Mouse (Mus musculus): ENCODE measurements at regions not wholly inside any gene's neighbourhood (a gene's known extent, or its start where the extent isn't known, plus 50 kb on each side); places are given as distances from the start of the nearest gene placed in this dataset.

DNA sequence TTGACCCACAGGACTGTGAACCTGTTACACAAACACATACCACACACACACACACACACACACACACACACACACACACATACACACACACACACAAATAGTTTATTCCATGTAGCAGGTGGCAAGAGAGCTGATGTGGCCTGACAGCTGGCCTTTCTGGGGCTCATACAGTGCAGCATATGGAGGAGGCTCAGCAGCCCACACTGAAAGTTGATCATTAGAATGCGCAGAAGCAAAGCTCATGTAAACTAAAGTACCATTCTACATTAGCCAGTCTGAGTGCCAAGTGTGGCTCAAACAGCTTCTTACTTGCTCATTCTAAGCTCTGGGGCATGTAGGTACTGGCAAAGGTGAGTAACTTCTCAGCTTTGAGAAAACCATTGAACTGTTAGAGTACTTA, 170.2 kb upstream of the Tent5a start:
- TF ChIP-seq POLR2A (IDR thresholded peaks at IDR 0.05; ENCODE audit: insufficient read depth, low read depth, low read length), result no peak
- TF ChIP-seq CTCF (IDR thresholded peaks at IDR 0.05), result no peak
- TF ChIP-seq EP300 (IDR thresholded peaks at IDR 0.05; ENCODE audit: insufficient read depth, low read depth, low read length), result no peak

Data from heart, adult 2 months (tissue).